Mouse (Mus musculus) mature B cell (primary cell): ENCODE measurements at regions not wholly inside any gene's neighbourhood (a gene's known extent, or its start where the extent isn't known, plus 50 kb on each side); places are given as distances from the start of the nearest gene placed in this dataset.

Source experiments
- in situ Hi-C: fragments of 300-500 bp; cut with MboI; formaldehyde crosslinking; loops from 2 replicates; pipeline ENCODE4 v1.14.3; 2019

- in situ Hi-C loops: no loop called here
Measured at GRCm38 (mm10) chr13:116795041-116795440, 230.3 kb downstream of the Parp8 start.

GRCm38 (mm10) chr13:116781616-116782015 lies 243.7 kb downstream of the Parp8 start:
- in situ Hi-C loops: no loop called here

GRCm38 (mm10) chr13:116765491-116765890 lies 259.8 kb downstream of the Parp8 start:
- in situ Hi-C loops: no loop called here

GRCm38 (mm10) chr13:116759912-116760311 lies 265.4 kb downstream of the Parp8 start:
- in situ Hi-C loops: no loop called here

GRCm38 (mm10) chr13:116740825-116741224 lies 284.5 kb downstream of the Parp8 start:
- in situ Hi-C loops: no loop called here

GRCm38 (mm10) chr13:116723361-116724153 lies 301.8 kb downstream of the Parp8 start:
- in situ Hi-C loops: loop anchor here (25.0 kb wide), 2 partner anchors 1486 to 1736 kb away; no protein-coding TSS in a partner anchor

- in situ Hi-C loops: loop anchor here (25.0 kb wide), 2 partner anchors 1478 to 1728 kb away; no protein-coding TSS in a partner anchor
Measured at GRCm38 (mm10) chr13:116714809-116715208, 310.5 kb downstream of the Parp8 start.

- in situ Hi-C loops: loop anchor here (25.0 kb wide), 2 partner anchors 1475 to 1725 kb away; no protein-coding TSS in a partner anchor
Measured at GRCm38 (mm10) chr13:116711866-116712593, 313.3 kb downstream of the Parp8 start.

- in situ Hi-C loops: loop anchor here (25.0 kb wide), 2 partner anchors 1474 to 1724 kb away; no protein-coding TSS in a partner anchor
Measured at GRCm38 (mm10) chr13:116711148-116711865, 314.0 kb downstream of the Parp8 start.

- in situ Hi-C loops: loop anchor here (25.0 kb wide), 2 partner anchors 1472 to 1722 kb away; no protein-coding TSS in a partner anchor
Measured at GRCm38 (mm10) chr13:116709671-116710070, 315.7 kb downstream of the Parp8 start.

- in situ Hi-C loops: loop anchor here (25.0 kb wide), 2 partner anchors 1472 to 1722 kb away; no protein-coding TSS in a partner anchor
Measured at GRCm38 (mm10) chr13:116708846-116709245, 316.5 kb downstream of the Parp8 start.

- in situ Hi-C loops: loop anchor here (25.0 kb wide), 2 partner anchors 1471 to 1721 kb away; no protein-coding TSS in a partner anchor
Measured at GRCm38 (mm10) chr13:116708456-116708780, 316.9 kb downstream of the Parp8 start.

GRCm38 (mm10) chr13:116707621-116708455 lies 317.5 kb downstream of the Parp8 start:
- in situ Hi-C loops: loop anchor here (25.0 kb wide), 2 partner anchors 1471 to 1721 kb away; no protein-coding TSS in a partner anchor

GRCm38 (mm10) chr13:116706401-116707330 lies 318.7 kb downstream of the Parp8 start:
- in situ Hi-C loops: loop anchor here (25.0 kb wide), 2 partner anchors 1469 to 1719 kb away; no protein-coding TSS in a partner anchor

- in situ Hi-C loops: loop anchor here (25.0 kb wide), 2 partner anchors 1468 to 1718 kb away; no protein-coding TSS in a partner anchor
Measured at GRCm38 (mm10) chr13:116705611-116706386, 319.5 kb downstream of the Parp8 start.

- in situ Hi-C loops: no loop called here
Measured at GRCm38 (mm10) chr13:116688714-116689113, 336.6 kb downstream of the Parp8 start.
